Mouse (Mus musculus) bone marrow macrophage, adult 2 months (primary cell): ENCODE data around the gene Psma2.

Source experiments
- CTCF ChIP-seq: IDR thresholded peaks from 2 replicates; pipeline ENCODE4 v1.5.1; 2012; ENCODE audit warnings: low read depth, mild to moderate bottlenecking, low read length, moderate library complexity
- POLR2A ChIP-seq: IDR thresholded peaks from 2 replicates; pipeline ENCODE4 v1.6.1; 2012; ENCODE audit warnings: mild to moderate bottlenecking, low read depth, low read length, borderline replicate concordance

GRCm38 (mm10) chr13:14580392-14580791, 32.6 kb upstream of the Psma2 start:
- no peak for TF ChIP-seq CTCF
- no peak for TF ChIP-seq POLR2A
